Mouse (Mus musculus) stomach, embryonic 16.5 days (tissue): ENCODE results near the gene 2610528J11Rik. TPM values are rescaled to one million over a fixed set of nuclear protein-coding genes. Genes with fewer than 3 reads are reported as not detected.
A peak's percentile ranks its signal among the peaks of the same experiment; 100 is the strongest.

ENCODE experiments used
- ATAC-seq: fragments of 200-750 bp; cut with Nextera tagmentation; 2 replicates; pipeline ENCODE4 v1.8.0; 2017; ENCODE audit warnings: moderate number of reproducible peaks, moderate TSS enrichment; ENCODE audit not compliant: insufficient read depth, low FRiP score
- H3K27ac ChIP-seq: fragments of 300-500 bp; sonication (generic); 2 replicates; pipeline ENCODE4 v1.5.1; 2014; ENCODE audit warnings: low read length
- H3K27me3 ChIP-seq: fragments of 300-500 bp; sonication (generic); 2 replicates; pipeline ENCODE4 v1.6.1; 2014; ENCODE audit warnings: low read length, control low read depth, mixed read lengths; ENCODE audit not compliant: control insufficient read depth, insufficient read depth
- H3K36me3 ChIP-seq: fragments of 300-500 bp; sonication (generic); 2 replicates; pipeline ENCODE4 v1.6.1; 2014; ENCODE audit warnings: low read length; ENCODE audit not compliant: control insufficient read depth, insufficient read depth
- H3K4me1 ChIP-seq: fragments of 300-500 bp; sonication (generic); 2 replicates; pipeline ENCODE4 v1.6.1; 2014; ENCODE audit warnings: low read length, control low read depth, mixed read lengths; ENCODE audit not compliant: control insufficient read depth, insufficient read depth
- H3K4me2 ChIP-seq: fragments of 300-500 bp; sonication (generic); 2 replicates; pipeline ENCODE4 v1.6.1; 2014; ENCODE audit warnings: low read depth, low read length, mixed read lengths
- H3K4me3 ChIP-seq: fragments of 300-500 bp; sonication (generic); replicated peaks from 2 replicates; pipeline ENCODE4 v1.5.1; 2014; ENCODE audit warnings: mild to moderate bottlenecking, low read length
- H3K9ac ChIP-seq: fragments of 300-500 bp; sonication (generic); 2 replicates; pipeline ENCODE4 v1.6.1; 2014; ENCODE audit warnings: low read length
- H3K9me3 ChIP-seq: fragments of 300-500 bp; sonication (generic); replicated peaks from 2 replicates; pipeline ENCODE4 v1.6.1; 2016; ENCODE audit warnings: low read length, control low read depth; ENCODE audit not compliant: control insufficient read depth
- WGBS: fragments of 180-500 bp; shearing (Covaris S2); extraction: QIAGEN DNeasy Blood & Tissue Kit; methylation state at CpG from one replicate; pipeline ENCODE4 v1.1.7; 2014; 5-methylcytosine and 5-hydroxymethylcytosine counted together
- polyA plus RNA-seq: library from polyadenylated mRNA; unstranded; fragments of >200 nt; fragmentation: Nextera tagmentation; extraction: Ambion mirVana; gene quantifications from 2 replicates; pipeline ENCODE4 v1.2.1, GENCODE M21; 2015

Gene 2610528J11Rik
- polyA plus RNA-seq, 1 experiment from 2014 or later = 31.8 TPM

- Histone ChIP-seq H3K9ac (peak overlapping the region; percentile 14; the same call in 1 of the 2 replicates), H3K4me2 (peak overlapping the region; percentile 8; the same call in 1 of the 2 replicates), H3K36me3 (no peaks in the 10 kb centered on the region), H3K27me3 (no peaks in the 10 kb centered on the region), H3K9me3 (no peaks in the 10 kb centered on the region), H3K27ac (peak overlapping the region; percentile 80), H3K4me1 (0 out of 2 replicates have a peak, but pooled peaks cover 6% of the 10 kb centered on the region), H3K4me3 (no peak overlapping the region)
- WGBS = 17% methylated on average over 20 of the region's 20 CpGs
- ATAC-seq = peak; percentile 81; the same call in 1 of the 2 replicates
Measured at GRCm38 (mm10) chr4:118516699-118517496, 9.9 kb upstream of the 2610528J11Rik start.

- no peak; the same call in 1 of the 2 replicates for ATAC-seq
- H3K4me3 ChIP-seq = no peak overlapping the region
- no peaks in the 10 kb centered on the region for H3K36me3 ChIP-seq
- no peaks in the 10 kb centered on the region for H3K9me3 ChIP-seq
- 0 out of 2 replicates have a peak, but pooled peaks cover 6% of the 10 kb centered on the region for H3K4me1 ChIP-seq
- H3K27me3 ChIP-seq = no peaks in the 10 kb centered on the region
- 39% methylated on average over 16 of the region's 16 CpGs for WGBS
- peak overlapping the region; percentile 8; the same call in 1 of the 2 replicates for H3K4me2 ChIP-seq
- peak overlapping the region; percentile 80 for H3K27ac ChIP-seq
- H3K9ac ChIP-seq = peak overlapping the region; percentile 28; the same call in 1 of the 2 replicates
Measured at GRCm38 (mm10) chr4:118517497-118518146, 9.2 kb upstream of the 2610528J11Rik start.

- no peaks in the 10 kb centered on the region for H3K9me3 ChIP-seq
- H3K36me3 ChIP-seq = no peaks in the 10 kb centered on the region
- H3K27ac ChIP-seq = peak overlapping the region; percentile 80
- 0 out of 2 replicates have a peak, but pooled peaks cover 6% of the 10 kb centered on the region for H3K4me1 ChIP-seq
- ATAC-seq = no peak
- no peak overlapping the region for H3K4me3 ChIP-seq
- 0 out of 2 replicates have a peak overlapping the region, but pooled peaks have one; percentile 28 for H3K9ac ChIP-seq
- H3K4me2 ChIP-seq = no peak overlapping the region
- no peaks in the 10 kb centered on the region for H3K27me3 ChIP-seq
- 63% methylated on average over 5 of the region's 5 CpGs for WGBS
Measured at GRCm38 (mm10) chr4:118518208-118518607, 8.6 kb upstream of the 2610528J11Rik start.

- Histone ChIP-seq H3K27ac (no peak overlapping the region), H3K4me2 (no peak overlapping the region), H3K4me1 (0 out of 2 replicates have a peak, but pooled peaks cover 5% of the 10 kb centered on the region), H3K9me3 (no peaks in the 10 kb centered on the region), H3K4me3 (no peak overlapping the region), H3K9ac (no peak overlapping the region), H3K27me3 (no peaks in the 10 kb centered on the region), H3K36me3 (no peaks in the 10 kb centered on the region)
- ATAC-seq = no peak
- 78% methylated on average over 7 of the region's 7 CpGs for WGBS
Measured at GRCm38 (mm10) chr4:118522248-118522647, 4.6 kb upstream of the 2610528J11Rik start.

- Histone ChIP-seq H3K4me2 (no peak overlapping the region), H3K36me3 (no peaks in the 10 kb centered on the region), H3K9ac (no peak overlapping the region), H3K27me3 (no peaks in the 10 kb centered on the region), H3K27ac (no peak overlapping the region), H3K9me3 (no peaks in the 10 kb centered on the region), H3K4me3 (no peak overlapping the region), H3K4me1 (no peaks in the 10 kb centered on the region)
- ATAC-seq = no peak
- 61% methylated on average over 7 of the region's 7 CpGs for WGBS
Measured at GRCm38 (mm10) chr4:118523976-118524375, 2.8 kb upstream of the 2610528J11Rik start.

GRCm38 (mm10) chr4:118525779-118526178, 1.0 kb upstream of the 2610528J11Rik start:
- Histone ChIP-seq H3K4me1 (no peaks in the 10 kb centered on the region), H3K9ac (no peak overlapping the region), H3K27me3 (no peaks in the 10 kb centered on the region), H3K27ac (no peak overlapping the region), H3K4me2 (no peak overlapping the region), H3K9me3 (no peaks in the 10 kb centered on the region), H3K36me3 (no peaks in the 10 kb centered on the region), H3K4me3 (no peak overlapping the region)
- ATAC-seq = no peak
- 57% methylated on average over 3 of the region's 3 CpGs for WGBS

- Histone ChIP-seq H3K4me3 (peak overlapping the region; percentile 46), H3K9ac (peak overlapping the region; percentile 66), H3K27ac (peak overlapping the region; percentile 76), H3K36me3 (no peaks in the 10 kb centered on the region), H3K9me3 (no peaks in the 10 kb centered on the region), H3K27me3 (no peaks in the 10 kb centered on the region), H3K4me1 (no peaks in the 10 kb centered on the region), H3K4me2 (peak overlapping the region; percentile 55)
- peak; percentile 14; the same call in 1 of the 2 replicates for ATAC-seq
- WGBS = 34% methylated on average over 5 of the region's 5 CpGs
Measured at GRCm38 (mm10) chr4:118527335-118527681, 509 bp downstream of the 2610528J11Rik start.

- H3K27ac ChIP-seq = peak overlapping the region; percentile 76; the same call in 1 of the 2 replicates
- H3K4me3 ChIP-seq = peak overlapping the region; percentile 46
- H3K9me3 ChIP-seq = no peaks in the 10 kb centered on the region
- no peaks in the 10 kb centered on the region for H3K36me3 ChIP-seq
- peak overlapping the region; percentile 66 for H3K9ac ChIP-seq
- WGBS = 71% methylated on average over 6 of the region's 6 CpGs
- no peaks in the 10 kb centered on the region for H3K27me3 ChIP-seq
- no peaks in the 10 kb centered on the region for H3K4me1 ChIP-seq
- peak overlapping the region; percentile 55 for H3K4me2 ChIP-seq
- no peak for ATAC-seq
Measured at GRCm38 (mm10) chr4:118527720-118528119, 921 bp downstream of the 2610528J11Rik start.

- 66% methylated on average over 5 of the region's 5 CpGs for WGBS
- Histone ChIP-seq H3K36me3 (no peaks in the 10 kb centered on the region), H3K27me3 (no peaks in the 10 kb centered on the region), H3K9ac (no peak overlapping the region), H3K4me1 (no peaks in the 10 kb centered on the region), H3K4me2 (no peak overlapping the region), H3K27ac (no peak overlapping the region), H3K9me3 (no peaks in the 10 kb centered on the region), H3K4me3 (no peak overlapping the region)
- ATAC-seq = no peak
Measured at GRCm38 (mm10) chr4:118532663-118533062, 5.9 kb downstream of the 2610528J11Rik start.
